Mouse (Mus musculus) kidney, adult 11 months (tissue): ENCODE data around the gene Tex14.
"Not testable (repeated sequence)": the region's sequence is repeated elsewhere in the genome, so short reads cannot be mapped to it uniquely, and the experiment has no call there.

Experiments
- DNase-seq: peaks from one replicate; pipeline ENCODE4 v3.0.0; 2022

Gene Tex14

DNA sequence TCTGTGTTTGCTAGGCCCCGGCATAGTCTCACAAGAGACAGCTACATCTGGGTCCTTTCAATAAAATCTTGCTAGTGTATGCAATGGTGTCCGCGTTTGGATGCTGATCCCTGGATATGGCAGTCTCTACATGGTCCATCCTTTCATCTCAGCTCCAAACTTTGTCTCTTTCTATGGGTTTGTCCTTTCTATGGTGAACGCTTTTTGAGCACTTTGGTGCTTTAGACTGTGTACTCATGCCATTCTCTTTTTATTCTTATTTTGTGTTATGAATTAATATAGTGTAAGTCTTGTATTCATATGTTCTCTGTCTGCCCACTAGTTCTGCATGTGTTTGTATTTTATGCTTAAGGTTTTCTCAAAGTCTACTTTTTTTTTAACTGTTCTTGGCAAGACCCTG, 67.2 kb downstream of the Tex14 start:
- not testable (repeated sequence) for DNase-seq

- not testable (repeated sequence) for DNase-seq
These were observed 74.3 kb downstream of the Tex14 start for GRCm38 (mm10) chr11:87479172-87479571.

DNA sequence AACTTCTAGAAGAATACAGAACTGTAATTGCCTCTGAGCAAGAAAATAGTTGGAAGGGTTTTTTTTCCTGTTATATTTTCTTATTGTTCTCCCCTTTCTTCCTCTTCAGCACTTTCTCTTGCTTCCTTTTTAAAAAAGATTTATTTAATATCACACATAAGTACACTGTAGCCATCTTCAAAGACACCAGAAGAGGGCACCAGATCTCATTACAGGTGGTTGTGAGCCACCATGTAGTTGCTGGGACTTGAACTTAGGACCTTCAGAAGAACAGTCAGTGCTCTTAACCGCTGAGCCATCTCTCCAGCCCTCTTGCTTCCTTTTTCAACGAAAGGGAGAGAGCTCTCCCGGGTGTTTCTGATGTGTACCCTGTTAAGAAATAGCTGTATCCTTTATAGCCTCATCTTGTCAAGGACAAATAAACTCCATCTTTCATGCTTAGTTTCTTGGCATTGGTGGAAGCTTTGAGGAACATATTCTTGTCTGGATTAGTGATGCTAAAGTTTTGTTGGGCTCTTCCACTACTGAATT, 79.0 kb downstream of the Tex14 start:
- DNase-seq: no peak

DNA sequence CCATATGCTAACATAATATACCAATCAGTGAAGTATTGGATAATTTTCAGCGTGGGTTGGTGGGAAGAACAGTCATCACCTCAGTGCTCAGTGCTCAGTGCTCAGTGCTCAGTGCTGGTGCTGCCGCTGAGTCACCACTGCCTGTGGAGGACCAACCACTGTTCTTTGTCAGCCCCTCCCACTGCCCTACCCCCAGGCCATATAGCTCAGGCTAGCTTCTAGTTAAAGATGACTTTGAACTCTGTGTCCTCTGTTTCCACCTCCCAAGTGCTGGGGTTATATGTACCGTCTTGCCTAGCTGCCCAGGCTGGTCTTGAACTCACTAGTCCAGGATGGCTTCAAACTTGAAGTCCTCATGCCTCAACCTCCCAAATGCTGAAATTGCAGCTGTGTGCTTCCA, 84.1 kb downstream of the Tex14 start:
- DNase-seq: no peak

- no peak for DNase-seq
These were observed 99.9 kb downstream of the Tex14 start for GRCm38 (mm10) chr11:87504690-87505214.

DNA sequence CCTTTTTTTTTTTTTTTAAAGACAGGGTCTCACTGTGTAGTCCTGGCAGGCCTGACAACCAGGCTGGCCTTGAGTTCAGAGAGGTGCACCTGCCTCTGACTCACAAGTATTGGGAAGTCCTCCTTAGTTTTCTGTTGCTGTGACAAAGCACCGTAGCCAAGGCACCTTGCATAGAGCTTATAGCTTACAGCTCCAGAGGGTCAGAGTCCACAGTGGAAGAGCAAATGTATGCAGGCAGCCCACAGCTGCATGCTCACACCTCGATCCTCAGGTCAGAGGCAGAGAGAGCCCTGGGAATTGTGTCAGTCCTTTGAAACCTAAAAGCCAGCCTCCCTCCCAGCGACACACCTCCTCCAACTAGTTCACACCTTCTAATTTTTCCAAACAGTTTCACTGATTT, 101.6 kb downstream of the Tex14 start:
- no peak for DNase-seq

DNA sequence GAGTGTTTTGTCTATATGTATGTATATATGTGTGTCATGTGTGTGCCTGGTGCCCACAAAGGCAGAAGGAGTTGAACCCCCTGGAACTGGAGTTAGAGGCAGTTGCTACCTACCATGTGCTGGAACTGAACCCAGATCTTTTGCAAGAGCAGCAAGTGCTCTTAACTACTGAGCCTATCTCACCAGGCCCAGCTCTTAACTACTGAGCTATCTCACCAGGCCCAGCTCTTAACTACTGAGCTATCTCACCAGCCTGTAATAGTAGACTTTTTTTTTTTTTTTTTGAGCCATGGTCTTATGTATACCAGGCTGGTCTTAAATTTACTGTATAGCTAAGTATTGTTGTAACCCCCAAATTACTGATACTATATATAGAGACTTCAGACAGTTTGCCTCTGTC, 102.2 kb downstream of the Tex14 start:
- DNase-seq: no peak

GRCm38 (mm10) chr11:87519260-87519659, 114.4 kb downstream of the Tex14 start:
- DNase-seq: no peak

DNA sequence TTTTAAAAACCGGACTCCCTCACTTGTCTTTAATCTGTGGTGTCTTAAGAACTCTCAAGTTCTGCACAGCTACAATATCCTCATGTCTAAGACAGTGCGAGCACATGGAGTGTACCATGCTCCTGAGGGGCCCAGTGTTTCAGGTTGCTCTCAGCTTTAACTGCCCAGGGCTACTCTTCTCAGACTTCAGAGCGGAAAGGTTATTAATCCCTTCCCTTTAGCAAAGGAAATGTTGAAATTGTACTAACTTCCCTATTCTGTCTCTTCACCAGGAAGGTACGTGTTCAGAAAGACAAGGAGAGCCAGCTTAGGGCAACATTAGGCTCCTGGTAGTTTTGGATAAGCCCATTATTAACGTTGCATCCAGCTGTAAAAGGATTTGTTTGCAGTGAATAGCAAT, 118.6 kb downstream of the Tex14 start:
- DNase-seq: no peak

DNA sequence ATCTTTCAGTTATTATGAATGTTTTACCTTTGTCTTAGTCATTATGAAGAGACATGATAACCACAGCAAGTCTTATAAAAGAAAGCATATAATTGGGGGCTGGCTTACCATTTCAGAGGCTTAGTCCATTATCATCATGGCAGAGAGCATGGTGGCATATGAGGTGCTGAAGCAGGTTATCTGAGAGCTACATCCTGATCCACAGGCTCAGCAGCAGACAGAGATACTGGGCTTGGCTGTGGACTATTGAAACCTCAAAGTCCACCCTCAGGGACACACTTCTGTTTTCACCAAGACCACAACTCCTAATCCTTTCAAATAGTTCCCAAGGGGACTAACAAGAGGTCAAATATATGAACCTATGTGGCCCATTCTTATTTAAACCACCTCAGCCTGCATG, 119.1 kb downstream of the Tex14 start:
- no peak for DNase-seq

DNA sequence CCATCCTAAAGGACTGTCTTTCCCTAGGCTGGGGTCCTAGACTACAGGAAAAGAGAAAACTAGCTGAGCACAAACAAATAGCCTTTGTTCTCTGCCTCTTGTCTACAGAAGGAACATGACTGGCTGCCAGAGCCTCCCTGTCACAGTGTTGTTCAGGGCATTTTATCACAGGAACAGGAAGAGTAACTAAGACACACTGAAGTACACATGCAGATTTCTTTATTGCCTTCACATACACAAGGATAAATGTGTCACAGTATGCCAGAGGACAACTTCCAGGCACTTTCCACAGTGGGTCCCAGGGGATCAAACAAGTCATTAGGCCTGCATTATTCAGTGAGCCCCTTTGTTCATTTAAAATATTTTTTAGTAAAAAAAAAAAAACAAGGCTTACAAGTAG, 119.9 kb downstream of the Tex14 start:
- no peak for DNase-seq

DNA sequence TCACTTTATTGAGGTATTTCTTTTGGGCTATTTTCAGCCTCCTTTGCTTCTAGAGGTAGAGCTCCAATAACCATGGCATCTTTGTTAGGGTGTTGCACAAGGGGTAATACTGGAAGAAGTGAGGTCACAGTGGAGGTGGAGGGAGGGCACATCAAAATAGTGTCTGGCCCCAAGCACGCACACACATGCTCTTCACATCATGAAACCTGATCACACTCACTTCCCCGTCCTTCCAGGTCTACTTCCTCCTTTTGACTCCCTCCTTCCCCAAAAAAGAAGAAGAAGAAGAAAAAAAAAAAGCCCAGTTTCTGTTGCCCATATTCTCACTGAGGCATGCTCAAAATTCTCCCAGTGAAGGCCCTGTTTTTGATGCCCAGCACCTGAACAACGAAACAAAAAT, 122.5 kb downstream of the Tex14 start:
- no peak for DNase-seq

- no peak for DNase-seq
These were observed 123.1 kb downstream of the Tex14 start for GRCm38 (mm10) chr11:87527990-87528389.

DNA sequence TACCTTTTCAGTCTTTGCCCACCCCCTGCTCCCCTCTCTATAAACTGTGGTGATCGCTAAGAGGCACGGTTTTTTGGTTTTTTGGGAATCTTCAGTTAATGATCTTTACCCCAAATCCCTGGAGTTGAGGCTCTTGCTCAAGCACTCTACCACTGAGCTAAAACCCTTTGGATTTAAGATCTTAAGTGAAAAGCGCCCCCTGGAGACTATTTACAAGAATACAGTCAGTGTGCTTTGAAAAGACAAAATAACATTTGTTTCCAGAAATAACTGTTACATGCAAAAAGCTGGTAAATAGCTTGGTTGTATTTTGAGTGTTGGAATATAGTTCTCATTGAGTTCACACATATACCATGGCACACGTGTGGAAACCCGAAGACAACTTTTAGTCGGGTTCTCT, 126.8 kb downstream of the Tex14 start:
- no peak for DNase-seq

DNA sequence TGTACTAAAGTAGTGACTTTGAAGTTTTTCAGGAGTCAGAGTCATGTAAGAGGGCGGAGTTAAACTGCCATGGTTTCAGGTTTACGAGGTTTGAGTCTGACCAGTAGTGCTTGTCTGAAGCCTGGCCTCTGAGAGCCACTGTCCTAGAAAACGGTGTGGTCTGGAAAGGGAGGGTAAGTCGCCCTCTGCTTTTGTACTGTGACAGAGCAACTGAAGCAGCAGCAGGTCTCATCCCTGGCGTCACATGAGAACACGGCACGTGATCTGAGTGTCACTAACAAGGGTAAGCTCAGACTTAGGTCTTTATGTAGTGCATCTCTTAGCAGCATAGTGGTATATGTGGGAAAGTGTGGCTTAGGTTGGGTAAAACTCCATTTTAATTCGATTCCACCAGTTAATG, 137.4 kb downstream of the Tex14 start:
- DNase-seq: no peak

DNA sequence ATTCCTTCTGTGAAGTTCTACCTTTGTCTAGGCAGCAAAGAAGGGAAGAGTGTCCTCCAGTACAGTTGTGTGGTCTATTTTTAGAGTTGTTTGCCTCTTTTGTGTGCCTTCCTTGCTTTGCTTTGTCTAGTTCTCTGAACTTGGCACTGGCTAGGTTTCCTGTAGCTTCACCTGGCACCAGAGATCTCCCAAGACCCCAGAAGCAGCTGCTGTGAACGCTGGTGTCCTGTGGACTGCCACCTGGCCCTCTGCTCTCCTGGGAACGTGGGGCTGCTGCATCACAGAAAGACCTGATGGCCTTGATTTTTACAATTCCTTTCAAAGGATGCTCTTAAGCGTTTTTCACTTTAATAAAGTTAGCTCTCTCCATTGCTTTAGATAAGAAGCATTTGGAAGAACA, 138.0 kb downstream of the Tex14 start:
- no peak for DNase-seq

GRCm38 (mm10) chr11:87553342-87553741, 148.5 kb downstream of the Tex14 start:
- no peak for DNase-seq

DNA sequence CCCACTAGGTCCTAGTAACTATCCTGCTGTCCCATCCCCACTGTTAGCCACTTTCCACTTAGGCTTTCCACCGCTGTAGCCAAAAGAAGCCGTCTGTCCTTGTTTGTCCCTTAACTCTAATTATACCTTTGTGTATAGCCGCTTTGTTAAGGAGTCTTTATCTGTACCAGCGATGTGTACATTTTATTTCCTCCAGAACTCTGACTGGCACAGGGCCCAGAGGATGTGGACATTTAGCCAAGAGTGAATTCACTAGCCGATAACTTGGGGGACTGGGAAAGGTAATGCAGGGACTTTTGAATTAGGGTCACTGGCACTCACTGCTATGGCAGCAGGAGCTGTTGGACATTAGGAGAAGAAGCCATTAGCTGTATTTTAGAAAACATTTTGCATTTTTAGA, 149.5 kb downstream of the Tex14 start:
- DNase-seq: no peak

DNA sequence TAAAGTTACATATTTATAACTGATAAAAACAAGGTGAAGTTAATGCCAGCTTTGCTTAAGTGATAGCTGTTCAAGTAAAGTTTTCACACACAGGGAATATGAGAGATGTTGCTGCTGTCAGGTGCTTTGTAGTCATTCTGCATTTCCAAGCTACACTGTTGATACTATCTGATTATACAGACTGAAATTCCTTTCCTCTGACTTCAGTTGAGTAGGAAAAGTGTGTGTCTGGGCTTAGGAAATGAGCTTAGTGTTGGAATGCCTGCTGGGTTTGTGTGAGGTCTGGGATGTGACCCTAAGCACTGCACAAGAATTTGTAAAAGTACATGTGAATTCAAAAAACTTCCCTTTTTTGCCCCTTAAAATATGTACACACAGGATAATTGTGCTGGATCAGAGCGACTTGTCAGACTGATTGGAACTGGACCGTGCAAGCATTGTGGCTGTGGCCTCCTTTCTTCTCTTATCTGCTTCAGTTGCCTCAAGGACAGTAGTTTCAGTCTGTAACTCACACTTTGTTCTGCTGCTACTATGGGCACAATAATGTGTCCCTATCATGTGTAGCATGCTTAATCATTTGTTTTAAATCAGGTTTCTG, 150.3 kb downstream of the Tex14 start:
- no peak for DNase-seq

GRCm38 (mm10) chr11:87561208-87561607, 156.3 kb downstream of the Tex14 start:
- DNase-seq: no peak

- DNase-seq: no peak
These were observed 161.6 kb downstream of the Tex14 start, which contains the start of gene Gm11492 for GRCm38 (mm10) chr11:87566501-87566900. Gene Gm11492, plus strand, starts transcription at chr11:87566653.

GRCm38 (mm10) chr11:87568255-87568953, 163.5 kb downstream of the Tex14 start, which contains the start of gene Sept4:
Gene Sept4, plus strand, starts transcription at chr11:87568903.
- DNase-seq: no peak

GRCm38 (mm10) chr11:87570743-87571142, 165.9 kb downstream of the Tex14 start:
- no peak for DNase-seq

- no peak for DNase-seq
These were observed 166.6 kb downstream of the Tex14 start for GRCm38 (mm10) chr11:87571361-87571950.
